Mouse (Mus musculus) kidney, adult 9 months (tissue): ENCODE results near the gene Ninj2.

Experiments used
- DNase-seq: peaks from one replicate; pipeline ENCODE4 v3.0.0; 2022

Ninj2 gene

DNA sequence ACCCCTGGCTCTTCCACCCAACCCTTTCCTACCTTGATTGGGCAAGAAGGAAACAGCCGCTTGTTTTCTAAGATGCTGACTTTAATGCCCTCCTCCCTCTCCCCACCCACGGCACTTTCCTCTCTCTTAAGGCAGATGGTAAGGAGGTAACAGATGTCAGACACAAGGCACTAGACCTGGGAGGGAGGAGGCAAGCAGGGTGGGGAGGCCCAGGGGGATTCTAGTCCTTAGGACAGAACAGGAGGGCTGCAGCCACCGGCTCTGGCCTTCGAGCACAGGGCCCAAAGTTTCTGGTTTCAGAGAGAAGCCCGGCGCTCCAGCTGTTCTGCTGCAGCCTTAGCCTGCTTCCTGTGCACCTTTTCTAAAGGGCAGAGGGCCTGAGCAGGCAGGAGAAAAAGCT is 108.8 kb downstream of the Ninj2 start:
- DNase-seq = no peak

DNA sequence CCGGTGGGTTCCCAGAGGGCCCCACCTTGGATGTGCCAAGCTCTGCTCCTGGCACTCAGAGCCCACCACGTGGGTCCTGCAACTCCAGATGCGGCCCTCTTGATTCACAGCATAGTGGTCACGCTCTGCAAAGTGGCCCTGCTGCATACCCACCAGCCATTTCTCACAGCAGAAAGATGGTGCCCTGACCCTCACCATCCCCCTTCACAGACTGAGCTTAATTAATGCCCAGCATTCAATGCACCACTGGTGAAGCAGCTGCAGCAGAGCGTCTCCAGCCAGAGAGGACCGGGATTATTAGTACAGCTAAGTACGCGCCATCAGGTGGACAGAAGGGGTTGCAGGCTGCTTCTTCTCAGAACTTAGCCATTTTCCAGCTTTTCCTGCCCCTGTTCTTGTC is 109.3 kb downstream of the Ninj2 start:
- DNase-seq = no peak

DNA sequence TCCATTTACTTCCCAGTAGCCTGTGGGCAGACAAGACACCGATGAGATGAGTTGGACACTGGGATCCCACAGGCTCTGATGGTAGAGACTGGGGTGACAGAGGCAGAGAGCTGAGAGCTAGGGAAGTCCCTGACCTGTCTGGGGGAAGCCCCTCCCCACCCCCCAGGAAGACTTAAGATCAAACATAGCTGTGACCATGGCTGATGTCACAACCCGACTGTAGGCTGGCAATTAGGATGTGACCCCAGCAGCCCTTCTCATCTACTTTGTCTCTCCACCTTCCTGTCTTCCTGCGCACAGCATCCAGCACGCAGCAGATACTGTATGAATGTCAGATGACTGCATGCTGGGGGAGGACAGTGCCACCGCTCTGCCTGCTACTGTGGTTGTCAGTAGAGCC is 113.4 kb downstream of the Ninj2 start:
- DNase-seq = no peak

DNA sequence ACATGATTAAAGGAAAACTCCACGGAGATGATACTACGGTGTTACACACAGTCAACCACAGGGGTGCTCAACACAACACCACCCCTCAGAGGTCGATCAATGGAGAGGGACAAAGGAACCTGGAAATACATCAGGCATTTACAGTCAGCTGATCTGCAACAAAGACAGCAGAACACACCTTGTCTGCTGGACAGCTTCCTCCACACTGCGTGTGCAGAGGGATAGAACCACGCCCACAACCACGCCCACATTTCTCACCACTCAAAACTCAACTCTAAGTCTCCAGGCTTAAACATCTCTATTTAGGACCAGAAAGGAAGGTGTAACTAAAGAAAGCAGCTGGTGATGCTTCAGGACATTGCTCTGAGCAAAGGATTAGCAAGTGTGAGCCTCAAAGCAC is 118.4 kb downstream of the Ninj2 start:
- no peak for DNase-seq

DNA sequence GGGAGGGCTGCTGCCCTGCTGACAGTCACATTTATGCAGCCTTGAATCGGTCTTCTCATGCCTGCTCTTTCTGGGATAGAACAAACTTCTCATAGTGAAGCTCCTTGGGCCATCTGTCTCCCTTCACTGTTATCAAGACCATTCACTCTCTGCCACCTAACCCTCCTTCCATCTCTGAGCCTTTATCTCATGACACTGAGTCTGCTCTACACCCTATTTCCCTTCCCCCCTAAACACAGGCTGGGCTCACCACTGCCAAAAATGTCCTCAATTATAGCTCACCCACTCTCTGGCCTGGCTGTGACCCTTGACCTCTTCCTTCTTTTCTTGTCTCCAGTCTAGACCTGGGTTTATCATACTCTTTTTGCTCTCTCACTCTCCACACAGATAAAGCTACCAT is 123.6 kb downstream of the Ninj2 start:
- no peak for DNase-seq

DNA sequence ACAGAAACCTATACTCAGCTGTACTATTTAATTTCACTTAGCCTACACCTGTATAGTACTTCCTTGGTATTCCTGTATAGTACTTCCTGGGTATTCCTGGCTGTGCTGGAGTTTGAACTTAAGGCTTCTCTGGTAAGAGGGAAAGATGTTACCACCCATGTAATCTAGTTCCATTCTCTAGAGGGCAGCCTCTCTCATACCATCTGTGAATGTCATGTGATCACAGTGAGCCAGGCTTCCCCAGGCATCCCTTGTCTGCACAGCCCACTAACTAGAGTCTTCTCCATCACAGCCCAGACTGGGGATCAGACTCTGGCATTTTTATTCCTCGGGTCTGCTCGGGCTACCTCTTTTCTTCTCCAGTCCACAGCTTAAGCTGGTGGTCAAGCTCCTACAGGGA is 126.1 kb downstream of the Ninj2 start:
- peak; percentile 17 for DNase-seq

DNA sequence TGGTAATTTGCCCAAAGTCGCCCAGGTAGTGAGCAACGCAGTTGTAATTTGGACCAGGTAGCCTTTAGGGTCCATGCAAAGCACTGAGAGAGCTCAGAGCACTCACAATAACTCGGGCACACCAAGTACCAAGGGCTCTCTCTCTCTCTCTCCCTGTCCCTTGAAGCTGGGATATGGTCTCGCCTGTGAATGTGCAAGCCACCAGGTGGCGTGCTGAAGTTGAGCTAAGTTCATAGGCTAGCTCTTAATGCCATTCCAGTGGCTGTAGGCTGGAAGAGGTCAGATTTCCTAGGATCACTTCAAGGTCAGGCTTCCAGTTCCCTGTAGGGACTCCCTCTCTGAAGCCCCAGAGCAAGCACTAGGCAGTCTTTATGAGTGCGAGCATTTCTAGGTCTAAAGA is 129.5 kb downstream of the Ninj2 start:
- DNase-seq = peak; percentile 82

DNA sequence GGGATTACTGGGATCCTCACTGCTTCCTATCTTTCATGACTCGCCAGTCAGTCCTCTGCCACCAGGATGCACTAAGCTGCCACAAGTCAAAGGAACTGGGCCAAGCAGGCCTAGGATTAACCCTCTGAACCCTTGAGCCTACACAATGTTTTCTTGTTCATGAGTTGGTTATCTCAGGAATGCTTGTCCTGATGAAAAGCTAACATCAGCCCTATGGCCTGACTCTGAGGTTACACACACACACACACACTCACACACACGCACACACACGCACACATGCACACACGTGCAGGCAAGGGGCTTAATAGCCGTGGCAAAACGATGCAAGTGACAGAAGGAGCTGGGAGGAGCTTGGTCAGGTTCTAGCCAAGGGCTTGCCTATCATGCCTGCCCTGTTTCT is 132.2 kb downstream of the Ninj2 start:
- DNase-seq = no peak

DNA sequence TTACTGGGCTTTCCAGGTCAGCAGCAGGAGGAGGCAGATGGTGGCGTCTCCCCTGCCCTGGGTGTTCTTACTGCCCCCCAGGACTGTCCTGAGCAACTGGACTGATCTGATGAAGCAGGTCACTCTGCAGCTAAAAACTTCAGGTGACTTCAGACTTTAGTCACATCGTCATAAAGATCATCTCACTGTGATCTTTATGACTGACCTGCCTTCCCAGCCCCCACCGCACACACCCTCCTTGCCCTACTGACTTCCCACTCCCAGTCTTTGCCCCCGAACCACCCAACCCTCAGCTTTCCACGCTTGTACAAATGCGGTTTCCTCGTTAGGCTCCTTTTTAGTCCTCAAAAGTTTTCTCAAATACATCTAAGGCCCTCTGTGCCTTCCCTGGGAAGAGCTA is 133.9 kb downstream of the Ninj2 start:
- no peak for DNase-seq

DNA sequence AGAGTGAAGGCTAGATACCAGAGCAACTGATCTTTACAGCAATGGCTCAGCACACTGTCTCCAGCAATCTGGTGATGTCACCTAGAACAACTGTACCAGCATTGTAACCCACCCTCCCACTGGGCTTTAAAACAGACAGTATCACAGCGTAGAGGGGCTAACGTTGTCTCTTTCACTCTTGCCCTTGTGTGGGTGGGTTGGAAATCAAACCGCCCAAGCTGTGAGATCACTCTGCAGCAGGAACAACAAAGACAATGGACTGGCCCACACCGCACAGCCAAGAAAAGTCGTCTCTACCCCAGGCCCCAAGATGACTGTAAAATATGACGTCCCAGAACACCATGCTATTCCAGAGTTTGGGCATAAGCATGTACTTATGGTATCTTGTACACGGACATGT is 136.7 kb downstream of the Ninj2 start:
- DNase-seq = no peak

DNA sequence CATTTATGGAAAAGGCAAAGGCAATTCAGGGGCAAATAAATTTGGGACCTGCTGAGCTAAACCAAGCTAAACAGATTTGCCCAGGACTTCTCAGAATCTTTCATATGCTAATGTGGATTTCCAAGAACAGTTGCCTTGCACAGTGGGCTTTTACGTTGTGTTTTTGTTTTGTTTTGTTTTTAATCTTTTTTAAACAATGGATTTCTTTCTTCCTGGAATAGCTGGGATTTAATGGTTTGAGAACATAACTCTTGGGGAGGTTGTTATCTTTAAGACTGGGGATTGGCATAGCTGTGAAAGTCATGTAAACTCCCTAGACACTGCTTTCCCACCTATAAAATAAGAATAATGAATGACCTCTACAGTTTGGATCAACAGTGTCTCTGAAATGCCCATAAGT is 137.3 kb downstream of the Ninj2 start:
- no peak for DNase-seq

DNA sequence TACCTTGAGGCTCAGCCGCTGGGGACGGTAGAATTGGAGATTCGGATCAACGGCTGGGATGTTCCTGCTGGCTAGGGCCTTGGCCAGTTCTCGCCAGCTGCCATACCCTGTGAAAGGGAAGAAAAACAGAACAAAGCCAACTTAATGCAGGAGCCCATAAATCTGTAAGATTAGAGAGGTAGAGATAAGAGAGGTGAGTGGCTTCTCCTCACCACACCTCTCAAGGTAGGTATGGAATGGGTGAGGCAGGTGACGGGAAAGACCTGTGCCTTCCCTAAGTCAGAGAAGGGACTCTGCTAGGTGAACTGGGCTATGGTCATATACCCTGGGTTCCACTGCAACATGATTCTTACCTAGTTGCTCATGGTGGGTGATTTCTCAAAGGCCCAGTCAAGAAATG is 139.7 kb downstream of the Ninj2 start:
- no peak for DNase-seq

DNA sequence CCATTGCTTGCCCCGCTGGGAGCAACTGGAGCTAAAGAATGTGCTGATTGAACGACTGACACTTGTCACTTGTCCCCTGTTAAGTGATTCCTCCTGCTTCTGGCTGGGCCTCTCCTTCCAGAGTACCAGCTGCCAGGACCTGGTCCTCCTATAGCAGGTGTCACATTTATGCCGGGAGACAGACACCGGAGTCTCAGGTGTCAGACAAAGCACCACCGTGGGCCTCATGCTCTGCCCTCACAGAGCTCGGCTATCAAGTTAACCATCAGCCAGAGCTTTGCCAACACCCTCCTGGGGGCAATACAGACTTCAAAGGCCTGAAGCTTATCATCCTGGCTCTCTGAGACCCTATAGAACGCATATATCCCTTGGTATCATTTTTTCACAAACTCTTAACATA is 142.7 kb downstream of the Ninj2 start:
- no peak for DNase-seq

DNA sequence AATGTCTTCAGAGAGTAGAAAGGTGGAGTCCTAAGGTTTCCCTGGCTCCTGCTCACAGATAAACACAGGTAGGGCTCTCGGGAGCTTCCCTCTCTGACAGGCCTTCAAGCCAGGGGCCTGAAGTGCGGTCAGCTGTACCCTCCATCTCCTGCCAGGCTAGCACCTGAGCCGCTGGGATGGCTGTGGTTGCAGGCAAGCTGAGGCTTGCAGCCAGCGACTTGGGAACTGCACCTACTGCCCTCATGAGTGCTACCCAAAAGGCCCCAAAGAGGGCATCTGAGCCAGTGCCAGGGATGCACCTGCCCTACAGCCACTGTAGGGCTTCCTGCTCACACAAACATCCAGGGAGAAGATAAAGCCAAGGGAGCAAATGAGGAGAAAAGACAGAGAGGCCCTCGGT is 147.3 kb downstream of the Ninj2 start:
- peak; percentile 42 for DNase-seq

DNA sequence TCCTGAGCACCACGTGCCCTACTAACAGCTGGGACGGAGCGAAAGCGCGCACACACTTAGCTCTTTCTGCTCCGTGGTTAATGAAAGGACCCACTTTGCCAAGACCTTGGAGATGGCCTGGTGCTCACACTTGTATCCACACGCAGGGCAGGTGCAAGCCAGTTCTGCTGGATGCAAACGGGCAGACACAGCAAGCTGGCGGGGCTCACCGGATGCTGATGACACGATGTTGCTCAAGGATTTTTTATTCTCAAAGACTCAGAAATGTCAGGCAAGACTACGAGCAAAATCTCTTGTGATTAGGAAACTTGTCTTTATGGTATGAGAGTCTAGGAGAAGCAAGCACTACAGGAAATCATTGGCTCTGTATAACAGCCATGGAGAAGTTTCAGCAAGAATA is 148.3 kb downstream of the Ninj2 start:
- DNase-seq = no peak

DNA sequence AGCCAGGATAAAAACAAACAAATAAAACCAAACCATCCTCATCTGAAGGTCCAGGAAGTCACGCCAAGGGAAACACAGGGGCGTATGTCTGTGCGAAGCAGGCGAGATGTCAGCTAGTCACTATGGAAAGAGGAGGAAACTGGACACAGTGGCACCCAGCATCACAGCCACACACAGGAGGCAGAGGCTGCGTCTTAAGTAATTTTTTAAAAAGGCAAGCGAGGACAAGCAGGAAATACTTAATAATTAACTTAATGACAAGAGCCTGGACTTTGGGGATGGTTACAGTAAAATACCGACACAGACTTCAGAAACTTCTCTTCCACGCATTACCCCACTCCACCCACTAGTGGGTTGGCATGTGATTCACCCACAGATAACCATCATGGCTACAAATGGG is 149.4 kb downstream of the Ninj2 start:
- DNase-seq = peak; percentile 66

DNA sequence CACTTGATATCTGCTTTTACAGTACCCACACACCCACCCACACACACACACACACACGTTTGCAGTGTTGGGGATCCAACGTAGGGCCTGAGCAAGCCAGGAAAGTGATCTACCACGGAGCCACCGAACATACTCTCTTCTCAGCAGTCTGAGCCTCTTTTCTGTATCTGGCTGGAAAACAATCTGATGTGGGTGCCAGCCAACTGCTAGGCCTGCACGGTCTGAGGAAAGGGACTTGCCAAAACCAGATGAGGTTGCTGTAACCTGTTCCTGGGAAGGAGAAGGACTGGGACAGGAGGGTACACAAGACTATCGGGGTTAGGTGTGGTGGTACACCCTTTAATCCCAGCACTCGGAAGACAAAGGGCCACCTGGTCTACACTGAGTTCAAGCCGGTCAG is 150.1 kb downstream of the Ninj2 start:
- peak; percentile 32 for DNase-seq

DNA sequence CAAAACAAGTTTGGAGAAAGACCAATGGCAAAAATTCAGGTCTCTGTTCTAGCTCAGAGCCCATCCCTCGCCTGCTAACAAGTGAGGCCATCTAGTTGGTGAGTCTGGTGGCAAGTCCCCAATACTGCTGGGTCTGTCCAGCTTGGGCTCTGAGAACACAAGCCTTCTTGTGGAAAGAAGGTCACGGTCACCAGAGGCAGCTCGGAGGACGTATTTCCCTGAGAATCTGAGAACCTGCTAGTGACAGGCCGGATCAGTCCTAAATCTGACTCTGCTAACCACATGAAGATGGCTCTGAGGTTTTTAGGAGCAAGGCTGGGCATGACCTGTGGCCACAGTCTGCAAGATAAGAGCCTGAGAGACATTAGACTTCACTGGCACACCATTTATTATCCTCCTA is 153.5 kb downstream of the Ninj2 start:
- no peak for DNase-seq

DNA sequence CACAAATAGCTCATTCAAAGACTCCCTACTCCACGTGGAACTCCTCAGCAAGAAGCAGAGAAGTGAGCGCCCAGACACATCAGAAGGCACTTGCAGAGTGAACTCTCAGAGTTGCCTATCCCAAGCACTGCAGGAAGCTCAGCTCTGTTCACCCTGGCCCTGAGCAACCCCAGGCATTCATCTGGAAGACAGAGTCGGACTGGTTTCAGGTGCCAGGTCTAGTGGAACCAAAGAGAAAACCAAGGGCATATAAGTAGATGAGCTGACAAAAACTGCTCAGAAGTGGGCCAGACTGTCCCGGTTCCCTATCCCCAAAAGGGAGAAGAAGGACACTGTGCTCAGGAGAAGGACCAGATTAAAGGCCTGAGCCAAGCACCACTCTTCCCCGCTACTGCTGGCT is 156.7 kb downstream of the Ninj2 start:
- DNase-seq = peak; percentile 66
